Mouse (Mus musculus): ENCODE results near the gene Dnajc17.

Dnajc17 gene

DNA sequence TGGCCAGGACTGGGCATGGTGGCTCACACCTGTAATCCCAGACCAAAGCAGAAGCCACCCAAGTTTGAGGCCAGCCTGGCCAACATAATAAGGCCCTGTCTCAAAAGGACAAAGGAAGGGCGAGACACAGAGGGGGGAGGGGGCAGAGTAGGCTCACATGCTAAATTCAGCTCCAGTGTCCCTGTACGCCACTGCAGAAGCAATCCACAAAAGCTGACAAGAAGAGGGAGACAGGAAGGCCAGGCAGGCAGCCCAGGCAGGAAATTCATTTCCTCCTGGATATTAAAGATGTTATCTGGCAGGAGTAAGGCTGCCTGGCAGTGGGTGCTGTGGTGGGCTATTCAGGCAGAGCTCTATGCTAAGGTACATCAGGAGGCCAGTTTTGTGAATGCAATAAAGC is 47.3 kb downstream of the Dnajc17 start:
- no peak for DNase-seq (ENCODE audit: low read depth)

DNA sequence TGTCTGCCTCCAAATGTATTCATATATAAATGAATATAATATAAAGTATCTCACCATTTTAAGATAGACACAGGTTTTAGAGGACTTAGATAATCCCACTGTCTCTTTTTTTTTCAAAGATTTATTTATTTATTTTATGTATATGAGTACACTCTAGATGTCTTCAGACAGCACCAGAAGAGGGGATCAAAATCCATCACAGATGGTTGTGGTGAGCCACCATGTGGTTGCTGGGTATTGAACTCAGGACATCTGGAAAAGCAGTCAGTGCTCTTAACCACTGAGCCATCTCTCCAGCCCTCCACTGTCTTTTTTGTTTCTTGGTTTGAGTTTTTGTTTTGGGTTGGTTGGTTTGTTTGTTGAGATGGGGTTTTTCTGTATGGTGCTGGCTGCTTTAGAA is 50.8 kb downstream of the Dnajc17 start:
- DNase-seq (ENCODE audit: low read depth) = peak; percentile 62

DNA sequence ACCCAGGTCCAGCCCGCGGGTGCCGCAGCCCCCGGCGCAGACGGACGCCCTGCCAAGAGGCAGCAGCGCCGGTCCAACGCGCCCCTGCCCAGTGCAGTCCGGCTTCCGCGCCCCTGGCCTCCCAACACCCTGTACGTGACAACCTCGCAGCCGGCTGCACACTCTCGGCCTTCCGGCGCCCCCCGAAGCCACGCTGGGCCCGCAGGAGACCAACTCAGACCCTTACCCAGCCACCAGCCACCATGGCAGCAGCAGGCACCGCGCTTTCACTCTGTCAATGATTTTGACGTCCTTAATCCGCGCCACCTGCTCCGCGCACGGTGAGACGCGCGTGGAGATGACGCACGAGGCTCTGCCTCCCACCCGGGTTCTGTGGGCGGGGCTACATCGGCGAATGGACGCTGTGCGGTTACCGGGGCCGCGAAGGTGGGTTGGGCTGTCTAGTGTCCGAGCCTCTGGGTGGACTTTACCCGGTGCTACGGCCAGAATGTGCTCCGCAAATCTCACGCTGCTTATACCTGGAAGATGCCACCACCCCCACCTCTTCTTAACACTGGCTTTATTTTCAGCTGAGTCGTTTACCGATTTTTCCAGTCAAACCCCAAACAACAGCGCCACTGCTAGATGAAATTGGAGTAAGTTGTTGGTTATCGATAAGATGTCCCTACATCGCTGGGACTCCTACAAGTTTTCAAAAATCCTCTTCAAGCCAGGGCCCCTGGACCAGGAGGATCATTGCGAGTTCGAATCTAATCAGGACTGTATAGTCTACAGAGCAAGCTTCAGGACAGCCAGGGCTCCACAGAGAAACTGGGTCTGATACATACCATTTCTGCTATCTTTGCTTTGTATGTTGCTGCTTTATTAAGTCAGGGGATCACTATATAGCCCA is 51.7 kb downstream of the Dnajc17 start, which contains the start of gene Rmdn3:
Gene Rmdn3, minus strand, starts transcription at position 354 of the 892 bp plus-strand sequence.
- DNase-seq (ENCODE audit: low read depth) = peak; percentile 93

DNA sequence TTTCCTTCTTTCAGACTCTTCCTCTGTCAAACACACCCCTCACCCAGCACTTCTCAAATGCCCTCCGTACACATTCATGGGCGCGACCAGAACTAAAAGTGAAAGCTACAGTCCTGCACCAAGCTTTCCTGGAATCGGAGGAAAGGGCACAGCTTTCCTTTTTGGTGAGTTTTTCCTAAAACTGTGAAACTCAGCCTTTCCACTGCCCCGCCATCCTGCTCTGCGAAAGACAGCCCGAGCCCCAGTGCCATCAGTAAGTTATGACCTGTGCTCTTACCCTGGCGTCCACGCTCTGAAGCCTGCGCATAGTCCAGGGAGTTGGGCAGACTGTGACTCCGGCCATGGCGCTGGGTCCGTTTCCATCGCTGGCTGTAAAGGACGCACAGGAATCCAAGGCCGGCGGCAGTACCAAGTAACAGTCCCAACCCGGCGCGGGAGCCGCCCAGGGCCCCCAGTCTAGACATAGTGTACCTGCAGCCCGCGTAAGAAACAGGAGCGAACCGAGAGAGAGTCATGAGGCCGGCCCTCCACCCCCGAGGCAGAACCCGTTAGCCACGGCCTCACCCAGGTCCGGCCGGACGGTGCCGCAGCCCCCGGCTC is 52.4 kb downstream of the Dnajc17 start:
- DNase-seq (ENCODE audit: low read depth) = no peak

DNA sequence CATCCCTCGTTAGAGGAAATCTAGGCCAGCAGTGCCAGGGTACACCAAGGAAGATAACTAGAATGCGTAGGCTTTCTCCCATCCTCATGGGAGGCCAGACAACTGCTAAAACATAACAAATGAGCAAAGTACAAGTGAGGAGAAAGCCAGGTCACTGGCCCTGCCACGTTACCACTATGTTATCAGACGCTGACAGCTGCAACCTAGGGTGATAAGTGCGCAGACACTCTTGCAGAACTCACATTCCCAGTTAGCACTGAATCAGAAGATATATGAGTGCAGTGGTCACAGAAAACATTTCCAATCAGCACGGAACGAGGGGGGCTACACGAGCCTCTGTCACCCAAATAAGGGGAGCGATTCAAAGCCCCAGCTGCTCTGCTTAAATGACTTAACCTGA is 53.2 kb downstream of the Dnajc17 start:
- DNase-seq (ENCODE audit: low read depth) = no peak

DNA sequence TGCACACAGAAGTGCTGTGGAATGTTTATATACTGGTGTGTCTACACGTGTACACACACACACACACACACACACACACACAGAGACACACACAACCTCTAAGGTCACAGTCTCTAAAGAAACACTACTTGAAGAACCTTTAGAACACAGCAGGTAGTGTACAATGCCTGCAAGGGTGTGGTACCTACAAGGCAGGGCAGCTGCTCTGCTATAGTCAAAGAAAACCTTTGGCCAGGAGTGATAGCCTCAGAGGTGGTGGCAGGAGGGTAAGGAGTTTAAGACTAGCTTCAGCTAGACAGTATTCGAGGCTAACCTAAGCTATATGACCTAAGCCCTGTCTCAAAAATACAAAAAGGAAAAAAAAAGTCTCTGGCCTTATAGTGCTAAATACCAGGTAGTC is 53.9 kb downstream of the Dnajc17 start:
- no peak for DNase-seq (ENCODE audit: low read depth)

DNA sequence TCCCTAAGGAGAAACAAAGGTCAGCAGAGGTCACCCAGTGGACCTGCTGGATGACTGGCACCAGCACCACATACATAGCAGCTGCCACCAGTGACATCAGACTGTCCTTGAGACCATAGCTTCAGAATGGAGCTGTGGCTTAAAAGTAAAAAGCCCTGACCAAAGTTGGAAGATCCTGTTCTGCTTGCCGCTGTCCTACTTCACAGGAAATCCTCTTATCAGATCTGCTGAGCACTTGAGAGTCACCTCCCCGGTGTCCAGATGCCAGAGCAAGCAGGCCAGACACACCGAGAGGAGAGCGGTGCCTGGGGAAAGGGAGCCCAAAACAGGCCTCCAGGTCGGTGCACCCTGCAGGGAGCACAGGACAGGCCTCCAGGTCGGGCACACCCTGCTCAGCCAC is 56.3 kb downstream of the Dnajc17 start:
- no peak for DNase-seq (ENCODE audit: low read depth)

DNA sequence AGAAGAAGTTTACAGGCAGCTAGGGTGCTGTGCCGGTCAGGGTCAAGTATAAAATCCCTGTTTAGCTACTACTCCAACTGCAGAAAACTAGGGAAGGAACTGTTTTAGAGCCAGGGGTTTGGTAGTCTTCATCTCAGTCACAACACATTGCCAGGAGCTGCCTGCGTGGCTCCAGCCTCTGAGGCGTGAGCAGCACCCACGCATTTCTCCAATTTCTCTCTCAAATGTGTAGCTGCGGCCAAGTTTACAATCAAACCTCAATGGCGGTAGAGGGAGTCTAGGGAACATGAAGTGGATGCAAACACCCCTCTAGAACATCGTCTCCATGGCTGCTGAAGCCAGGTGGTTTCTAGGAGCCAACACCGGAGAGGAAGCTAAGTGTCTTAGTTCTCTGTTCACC is 60.8 kb downstream of the Dnajc17 start:
- no peak for DNase-seq (ENCODE audit: low read depth)

DNA sequence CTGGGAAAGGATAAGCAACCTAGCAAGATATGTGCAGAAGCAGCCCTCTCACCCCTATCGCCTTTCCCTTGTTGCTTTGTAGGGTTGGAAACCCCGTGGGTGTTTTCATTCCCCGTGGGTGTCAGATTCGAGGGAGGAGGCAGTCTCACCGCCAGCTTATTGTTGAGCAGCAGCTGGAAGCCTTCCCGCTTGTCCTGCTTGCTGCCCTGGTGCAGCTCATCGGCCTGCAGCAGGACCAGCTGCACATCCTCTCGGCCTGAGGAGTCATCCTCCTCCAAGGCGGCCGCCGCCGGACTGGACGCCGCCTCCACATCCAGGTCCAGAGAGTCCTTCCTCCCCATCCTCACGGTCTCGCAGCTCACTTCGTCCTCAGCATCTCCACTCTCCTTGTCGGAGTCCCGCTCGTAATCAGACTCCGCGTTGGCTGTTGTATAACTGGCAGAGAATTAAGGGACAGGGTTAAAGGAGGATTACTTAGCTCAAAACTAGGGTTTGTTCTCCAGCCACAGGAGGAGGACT is 61.4 kb downstream of the Dnajc17 start:
- DNase-seq (ENCODE audit: low read depth) = no peak

DNA sequence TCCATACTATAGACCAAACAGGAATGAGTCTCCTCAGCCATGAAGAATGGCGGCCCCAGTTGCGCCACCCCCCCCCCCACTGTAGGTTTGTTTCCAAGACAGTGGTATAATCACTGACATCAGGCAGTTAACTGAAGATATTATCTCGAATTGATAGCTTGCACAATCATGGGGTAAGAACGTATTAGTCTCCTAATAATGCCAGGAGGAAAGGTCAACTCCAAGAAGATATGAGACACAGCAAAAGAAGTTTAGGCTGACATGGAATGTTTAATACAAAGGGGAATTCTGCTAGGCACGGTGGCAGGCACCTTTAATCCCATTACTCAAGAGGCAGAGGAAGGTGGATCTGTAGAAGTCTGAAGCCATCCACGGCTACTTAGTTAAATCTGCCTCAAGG is 62.2 kb downstream of the Dnajc17 start:
- no peak for DNase-seq (ENCODE audit: low read depth)

DNA sequence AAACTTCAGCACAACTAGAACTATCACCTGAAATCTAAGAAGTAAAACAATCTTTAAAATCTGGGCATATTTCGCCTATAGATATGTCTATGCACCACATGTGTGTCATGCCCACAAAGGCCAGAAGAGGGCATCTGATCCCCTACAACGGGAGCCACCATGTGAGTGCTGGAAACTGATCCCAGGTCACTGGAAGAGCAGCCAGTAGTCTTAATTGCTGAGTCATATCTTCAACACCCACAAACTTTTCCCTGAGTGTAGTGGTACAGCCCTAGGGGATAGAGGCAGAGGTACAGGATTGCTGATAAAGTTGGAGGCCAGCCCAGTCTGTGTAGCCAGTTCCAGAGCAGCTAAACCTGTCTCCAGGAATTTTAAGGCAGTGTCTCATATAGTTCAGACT is 63.4 kb downstream of the Dnajc17 start:
- DNase-seq (ENCODE audit: low read depth) = peak; percentile 42

DNA sequence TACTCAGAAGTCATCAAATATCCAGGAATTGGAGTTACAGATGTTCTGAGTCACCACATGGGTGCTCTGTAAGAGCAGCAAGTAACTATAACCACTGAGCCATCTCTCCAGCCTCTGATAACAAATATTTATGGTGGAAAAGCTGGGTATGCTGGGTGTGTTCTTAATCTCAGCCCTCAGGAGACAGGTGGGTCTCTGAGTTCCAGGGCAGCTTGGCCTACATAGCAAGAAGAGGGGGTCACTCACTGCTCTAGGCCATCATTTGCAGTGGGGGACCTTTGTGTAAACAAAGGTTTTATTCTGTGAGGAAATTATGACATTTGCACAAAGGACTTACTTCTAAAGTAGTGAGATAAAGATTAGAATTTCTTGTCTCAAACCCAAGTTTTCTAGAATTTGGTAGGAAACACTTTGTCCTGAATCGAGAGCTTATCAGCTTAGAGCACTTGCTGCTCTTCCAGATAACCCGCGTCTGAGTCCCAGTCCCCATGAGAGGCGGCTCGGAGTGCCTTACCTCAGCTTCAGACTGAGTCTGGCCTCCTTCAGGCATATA is 72.2 kb downstream of the Dnajc17 start:
- no peak for DNase-seq (ENCODE audit: low read depth)

Measured in 416B (cell line).